Comparison of ENCODE assay signal across 8 mouse cellular contexts in genomic region chr3:103809799-103810150, GRCm38 (mm10). TPM values are rescaled to one million over a fixed set of nuclear protein-coding genes. Genes with fewer than 3 reads are reported as not detected.
DNase-seq lines count a peak whose midpoint lies in the region; ATAC-seq lines count a peak whose summit lies in the region.

No protein-coding gene starts in this region.

- H3K27me3 ChIP-seq in neural tube, embryonic 11.5 days (ENCODE audit: control insufficient read depth, insufficient read depth, low read length): no peaks in the 10 kb centered on the region
- no peaks in the 10 kb centered on the region for H3K27me3 ChIP-seq in forebrain, embryonic 10.5 days (ENCODE audit: poor library complexity, severe bottlenecking)
- H3K27me3 ChIP-seq in liver, embryonic 11.5 days (replicated peaks; ENCODE audit: control insufficient read depth, insufficient read depth, low read length): no peaks in the 10 kb centered on the region
- H3K27me3 ChIP-seq in stomach, embryonic 15.5 days (replicated peaks): no peaks in the 10 kb centered on the region

- 4% methylated on average over 14 of the region's 14 CpGs for WGBS in neural tube, embryonic 11.5 days
- 2% methylated on average over 14 of the region's 14 CpGs for WGBS in forebrain, embryonic 10.5 days
- 3% methylated on average over 14 of the region's 14 CpGs for WGBS in liver, embryonic 11.5 days
- whole genome bisulfite sequencing in stomach, embryonic 15.5 days: 2% methylated on average over 14 of the region's 14 CpGs

- DNase-seq in neural tube, embryonic 11.5 days (ENCODE audit: low spot score): no peak
- no peak for DNase-seq in neural tube, embryonic 10.5 days (ENCODE audit: extremely low spot score, low spot score)
- DNase-seq in forebrain, embryonic 10.5 days (ENCODE audit: extremely low spot score, low spot score): no peak
- no peak for DNase-seq in liver, embryonic 11.5 days (ENCODE audit: low spot score)
- DNase-seq in cerebellum, postnatal 36 days: no peak
- DNase-seq in embryo, embryonic 10 days (ENCODE audit: low spot score): no peak
- DNase-seq in adrenal gland, adult 2 months: no peak

- H3K4me2 ChIP-seq in neural tube, embryonic 11.5 days (ENCODE audit: low read depth): peak overlapping the region; percentile 76
- H3K4me2 ChIP-seq in liver, embryonic 11.5 days: peak overlapping the region; percentile 62
- H3K4me2 ChIP-seq in stomach, embryonic 15.5 days: peak overlapping the region; percentile 66

- peaks cover 4% of the 10 kb centered on the region; the same call in 1 of the 2 replicates for H3K4me1 ChIP-seq in neural tube, embryonic 11.5 days (ENCODE audit: control insufficient read depth, insufficient read depth, low read length)
- H3K4me1 ChIP-seq in forebrain, embryonic 10.5 days: peaks cover 21% of the 10 kb centered on the region
- H3K4me1 ChIP-seq in liver, embryonic 11.5 days (replicated peaks; ENCODE audit: control insufficient read depth, insufficient read depth, low read length): peaks cover 15% of the 10 kb centered on the region
- no peaks in the 10 kb centered on the region for H3K4me1 ChIP-seq in stomach, embryonic 15.5 days

- no peaks in the 10 kb centered on the region for H3K9me3 ChIP-seq in neural tube, embryonic 11.5 days (ENCODE audit: control insufficient read depth, low read length)
- H3K9me3 ChIP-seq in forebrain, embryonic 10.5 days: no peaks in the 10 kb centered on the region
- no peaks in the 10 kb centered on the region for H3K9me3 ChIP-seq in liver, embryonic 11.5 days (ENCODE audit: control insufficient read depth, low read length)
- H3K9me3 ChIP-seq in stomach, embryonic 15.5 days: no peaks in the 10 kb centered on the region

- peak overlapping the region; percentile 71 for H3K9ac ChIP-seq in neural tube, embryonic 11.5 days (ENCODE audit: low read length)
- peak overlapping the region; percentile 85 for H3K9ac ChIP-seq in liver, embryonic 11.5 days (ENCODE audit: low read depth, low read length)
- H3K9ac ChIP-seq in stomach, embryonic 15.5 days: peak overlapping the region; percentile 83

- H3K27ac ChIP-seq in neural tube, embryonic 11.5 days (ENCODE audit: low read depth, low read length): peak overlapping the region; percentile 80
- H3K27ac ChIP-seq in forebrain, embryonic 10.5 days: peak overlapping the region; percentile 93
- peak overlapping the region; percentile 87 for H3K27ac ChIP-seq in liver, embryonic 11.5 days (ENCODE audit: low read depth, low read length)
- H3K27ac ChIP-seq in stomach, embryonic 15.5 days: peak overlapping the region; percentile 95

- ATAC-seq in neural tube, embryonic 11.5 days (ENCODE audit: insufficient read depth, low FRiP score, low TSS enrichment): peak; percentile 52; the same call in 1 of the 2 replicates
- ATAC-seq in liver, embryonic 11.5 days (replicated peaks; ENCODE audit: low FRiP score): peak; percentile 62
- peak; percentile 33; the same call in 1 of the 2 replicates for ATAC-seq in stomach, embryonic 15.5 days (ENCODE audit: insufficient read depth, low FRiP score, low read depth)

- no peaks in the 10 kb centered on the region; the same call in 1 of the 2 replicates for H3K36me3 ChIP-seq in neural tube, embryonic 11.5 days (ENCODE audit: control insufficient read depth, insufficient read depth, low read length)
- H3K36me3 ChIP-seq in forebrain, embryonic 10.5 days (replicated peaks): peaks cover 41% of the 10 kb centered on the region
- H3K36me3 ChIP-seq in liver, embryonic 11.5 days (ENCODE audit: control insufficient read depth, insufficient read depth, low read length): peaks cover 12% of the 10 kb centered on the region; the same call in 1 of the 2 replicates
- H3K36me3 ChIP-seq in stomach, embryonic 15.5 days: peaks cover 11% of the 10 kb centered on the region

- H3K4me3 ChIP-seq in neural tube, embryonic 11.5 days (ENCODE audit: low read depth, low read length): peak overlapping the region; percentile 87
- peak overlapping the region; percentile 85 for H3K4me3 ChIP-seq in forebrain, embryonic 10.5 days
- peak overlapping the region; percentile 80 for H3K4me3 ChIP-seq in liver, embryonic 11.5 days (ENCODE audit: low read depth, low read length)
- H3K4me3 ChIP-seq in stomach, embryonic 15.5 days (replicated peaks): peak overlapping the region; percentile 86

RNA-seq across cellular contexts. Expression of gene Gm43064, which starts 0.4 kb away (rescaled TPM):
- 0.14 and 0.19 TPM in 2 replicates for polyA plus RNA-seq in neural tube, embryonic 11.5 days (2014; fragmentation: Nextera tagmentation; extraction: Ambion mirVana)
- 0.17 TPM in 1 of 2 replicates, not detected in the other for polyA plus RNA-seq in forebrain, embryonic 10.5 days (2016; fragmentation: Nextera tagmentation; extraction: Ambion mirVana)
- polyA plus RNA-seq in liver, embryonic 11.5 days (2014; fragmentation: Nextera tagmentation; extraction: Ambion mirVana): 0.75 TPM in 1 of 2 replicates, not detected in the other
- 0.19 and 0.68 TPM in 2 replicates for polyA plus RNA-seq in stomach, embryonic 15.5 days (2015; fragmentation: Nextera tagmentation; extraction: Ambion mirVana)
- total RNA-seq in adrenal gland, adult 2 months (2021): under 1 TPM; 0.38 to 0.49 TPM
- polyA plus RNA-seq in adrenal gland, adult 2 months (2012; rRNA removed): not detected in 2 replicates

RNA-seq across cellular contexts. Expression of gene Ap4b1, which starts 0.5 kb away (rescaled TPM):
- 27.4 and 27.6 TPM in 2 replicates for polyA plus RNA-seq in neural tube, embryonic 11.5 days (2014; fragmentation: Nextera tagmentation; extraction: Ambion mirVana)
- polyA plus RNA-seq in forebrain, embryonic 10.5 days (2016; fragmentation: Nextera tagmentation; extraction: Ambion mirVana): 19.3 and 22.3 TPM in 2 replicates
- 20.8 and 23.9 TPM in 2 replicates for polyA plus RNA-seq in liver, embryonic 11.5 days (2014; fragmentation: Nextera tagmentation; extraction: Ambion mirVana)
- 19.5 and 19.6 TPM in 2 replicates for polyA plus RNA-seq in stomach, embryonic 15.5 days (2015; fragmentation: Nextera tagmentation; extraction: Ambion mirVana)
- total RNA-seq in adrenal gland, adult 2 months (2021): 10 to 100 TPM; 13.7 to 23.7 TPM
- polyA plus RNA-seq in adrenal gland, adult 2 months (2012; rRNA removed): 6.7 and 7.2 TPM in 2 replicates

RNA-seq across cellular contexts. Expression of gene Dclre1b, which starts 0.5 kb away (rescaled TPM):
- 33.5 and 35.9 TPM in 2 replicates for polyA plus RNA-seq in neural tube, embryonic 11.5 days (2014; fragmentation: Nextera tagmentation; extraction: Ambion mirVana)
- polyA plus RNA-seq in forebrain, embryonic 10.5 days (2016; fragmentation: Nextera tagmentation; extraction: Ambion mirVana): 37.2 and 40.5 TPM in 2 replicates
- polyA plus RNA-seq in liver, embryonic 11.5 days (2014; fragmentation: Nextera tagmentation; extraction: Ambion mirVana): 35.1 and 36.8 TPM in 2 replicates
- polyA plus RNA-seq in stomach, embryonic 15.5 days (2015; fragmentation: Nextera tagmentation; extraction: Ambion mirVana): 21.7 and 24.1 TPM in 2 replicates
- 10 to 100 TPM; 17.4 to 20.0 TPM for total RNA-seq in adrenal gland, adult 2 months (2021)
- polyA plus RNA-seq in adrenal gland, adult 2 months (2012; rRNA removed): 13.0 and 17.5 TPM in 2 replicates

RNA-seq across cellular contexts. Expression of gene Hipk1, which starts 18.4 kb away (rescaled TPM):
- polyA plus RNA-seq in neural tube, embryonic 11.5 days (2014; fragmentation: Nextera tagmentation; extraction: Ambion mirVana): 15.4 and 16.0 TPM in 2 replicates
- polyA plus RNA-seq in forebrain, embryonic 10.5 days (2016; fragmentation: Nextera tagmentation; extraction: Ambion mirVana): 9.9 and 10.4 TPM in 2 replicates
- polyA plus RNA-seq in liver, embryonic 11.5 days (2014; fragmentation: Nextera tagmentation; extraction: Ambion mirVana): 15.5 and 15.7 TPM in 2 replicates
- 10.1 and 11.1 TPM in 2 replicates for polyA plus RNA-seq in stomach, embryonic 15.5 days (2015; fragmentation: Nextera tagmentation; extraction: Ambion mirVana)
- total RNA-seq in adrenal gland, adult 2 months (2021): 100 to 1,000 TPM; 131 to 139 TPM
- polyA plus RNA-seq in adrenal gland, adult 2 months (2012; rRNA removed): 83.4 and 88.1 TPM in 2 replicates

RNA-seq across cellular contexts. Expression of gene Bcl2l15, which starts 22.6 kb away (rescaled TPM):
- polyA plus RNA-seq in neural tube, embryonic 11.5 days (2014; fragmentation: Nextera tagmentation; extraction: Ambion mirVana): not detected in 2 replicates
- polyA plus RNA-seq in forebrain, embryonic 10.5 days (2016; fragmentation: Nextera tagmentation; extraction: Ambion mirVana): 0.17 and 0.25 TPM in 2 replicates
- 0.63 and 1.2 TPM in 2 replicates for polyA plus RNA-seq in liver, embryonic 11.5 days (2014; fragmentation: Nextera tagmentation; extraction: Ambion mirVana)
- 0.23 and 0.68 TPM in 2 replicates for polyA plus RNA-seq in stomach, embryonic 15.5 days (2015; fragmentation: Nextera tagmentation; extraction: Ambion mirVana)
- total RNA-seq in adrenal gland, adult 2 months (2021): not detected
- polyA plus RNA-seq in adrenal gland, adult 2 months (2012; rRNA removed): not detected in 2 replicates
